Mouse (Mus musculus) liver, postnatal 0 days (tissue): ENCODE results near the gene Spag9. TPM values are rescaled to one million over a fixed set of nuclear protein-coding genes. Genes with fewer than 3 reads are reported as not detected.

Experiments
- ATAC-seq: fragments of 200-750 bp; cut with Nextera tagmentation; 2 replicates; pipeline ENCODE4 v1.8.0; 2017; ENCODE audit warnings: mild to moderate bottlenecking, moderate library complexity
- DNase-seq: peaks from one replicate; pipeline ENCODE4 v3.0.0-alpha.2; 2016
- H3K27ac ChIP-seq: fragments of 300-500 bp; sonication (generic); 2 replicates; pipeline ENCODE4 v1.5.1; 2014; ENCODE audit warnings: antibody characterized with exemption, moderate library complexity, mild to moderate bottlenecking, low read depth
- H3K27me3 ChIP-seq: fragments of 300-500 bp; sonication (generic); 2 replicates; pipeline ENCODE4 v1.6.1; 2014; ENCODE audit warnings: low read length, control low read depth, mixed read lengths; ENCODE audit not compliant: insufficient read depth
- H3K36me3 ChIP-seq: fragments of 300-500 bp; sonication (generic); replicated peaks from 2 replicates; pipeline ENCODE4 v1.6.1; 2014; ENCODE audit warnings: mild to moderate bottlenecking, control low read depth, low read length, moderate library complexity, mixed read lengths; ENCODE audit not compliant: insufficient read depth
- H3K4me1 ChIP-seq: fragments of 300-500 bp; sonication (generic); 2 replicates; pipeline ENCODE4 v1.6.1; 2014; ENCODE audit warnings: antibody characterized with exemption, mild to moderate bottlenecking, control low read depth; ENCODE audit not compliant: insufficient read depth
- H3K4me2 ChIP-seq: fragments of 300-500 bp; sonication (generic); 2 replicates; pipeline ENCODE4 v1.6.1; 2014; ENCODE audit warnings: low read depth, mild to moderate bottlenecking, low read length, moderate library complexity, mixed read lengths
- H3K4me3 ChIP-seq: fragments of 300-500 bp; sonication (generic); 2 replicates; pipeline ENCODE4 v1.5.1; 2014; ENCODE audit warnings: low read depth, low read length
- H3K9ac ChIP-seq: fragments of 300-500 bp; sonication (generic); replicated peaks from 2 replicates; pipeline ENCODE4 v1.6.1; 2014; ENCODE audit warnings: mild to moderate bottlenecking, moderate library complexity
- H3K9me3 ChIP-seq: fragments of 300-500 bp; sonication (generic); 2 replicates; pipeline ENCODE4 v1.6.1; 2016; ENCODE audit warnings: mild to moderate bottlenecking, control low read depth, low read length, mixed read lengths
- CTCF ChIP-seq: sonication (generic); IDR thresholded peaks from 2 replicates; pipeline ENCODE4 v1.5.1; 2016; ENCODE audit warnings: antibody characterized with exemption, low read depth
- EP300 ChIP-seq: IDR thresholded peaks from 2 replicates; pipeline ENCODE4 v1.6.1; 2016; ENCODE audit warnings: antibody characterized with exemption, low read depth, mild to moderate bottlenecking
- WGBS: fragments of 180-500 bp; shearing (Covaris S2); extraction: QIAGEN DNeasy Blood & Tissue Kit; methylation state at CpG from one replicate; pipeline ENCODE4 v1.1.7; 2014; ENCODE audit not compliant: insufficient replicate concordance; 5-methylcytosine and 5-hydroxymethylcytosine counted together
- polyA plus RNA-seq: library from polyadenylated mRNA; unstranded; fragments of >200 nt; fragmentation: Nextera tagmentation; extraction: Ambion mirVana; gene quantifications from 2 replicates; pipeline ENCODE4 v1.2.1, GENCODE M21; 2015

Spag9 gene
- polyA plus RNA-seq, 1 experiment from 2014 or later: 21.3 TPM

DNA sequence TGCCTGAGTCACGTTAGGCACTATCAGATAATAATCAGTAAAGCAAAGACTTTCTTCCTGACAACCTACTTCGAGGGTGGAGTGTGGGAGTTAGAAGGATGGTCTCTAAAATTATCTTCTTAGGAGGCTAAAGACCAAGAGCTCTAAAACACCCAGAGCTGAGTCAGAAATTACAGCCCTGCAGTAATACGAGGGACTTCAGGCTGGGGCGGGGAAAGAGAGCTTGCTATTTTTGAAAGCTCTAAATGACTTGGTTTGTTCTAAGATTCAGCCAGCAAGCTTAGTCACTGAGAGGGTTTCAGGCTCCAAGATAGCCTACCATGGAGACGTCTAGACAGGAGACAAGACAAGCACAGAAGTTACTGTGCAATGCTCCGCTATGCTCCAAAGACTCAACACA, 30.5 kb upstream of the Spag9 start:
- H3K4me3 ChIP-seq: no peak overlapping the region
- TF ChIP-seq CTCF: no peak
- TF ChIP-seq EP300: no peak
- no peaks in the 10 kb centered on the region for H3K27me3 ChIP-seq
- no peak for DNase-seq
- H3K36me3 ChIP-seq: peaks cover 27% of the 10 kb centered on the region
- ATAC-seq: no peak
- no peak overlapping the region for H3K9ac ChIP-seq
- no peaks in the 10 kb centered on the region for H3K9me3 ChIP-seq
- no peak overlapping the region for H3K4me2 ChIP-seq
- no peak overlapping the region for H3K27ac ChIP-seq
- peaks cover 6% of the 10 kb centered on the region for H3K4me1 ChIP-seq
- 84% methylated on average over 6 of the region's 6 CpGs for WGBS

DNA sequence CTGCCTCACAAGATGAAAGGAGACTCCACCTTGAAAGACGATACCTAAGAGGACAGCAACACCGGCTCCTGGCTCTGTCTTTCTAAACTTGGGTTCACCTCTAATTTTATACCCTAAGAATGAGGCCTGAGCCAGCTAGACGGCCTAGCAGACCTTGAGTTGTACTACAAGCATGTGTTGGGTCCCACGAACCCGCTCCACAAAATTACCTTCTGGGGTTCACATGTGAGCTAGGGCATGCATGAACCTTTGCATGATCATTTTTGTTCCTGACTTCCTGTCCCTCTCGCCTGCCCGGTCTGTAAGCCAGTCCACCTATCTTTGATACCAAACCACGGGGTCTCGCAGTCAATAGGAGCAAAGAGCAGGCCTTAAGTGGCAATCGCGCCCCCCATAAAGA, 28.5 kb upstream of the Spag9 start:
- Histone ChIP-seq H3K9me3 (no peaks in the 10 kb centered on the region), H3K9ac (peak overlapping the region; percentile 74), H3K4me2 (peak overlapping the region; percentile 81), H3K27me3 (no peaks in the 10 kb centered on the region), H3K4me3 (peak overlapping the region; percentile 65), H3K27ac (peak overlapping the region; percentile 63), H3K4me1 (peaks cover 6% of the 10 kb centered on the region), H3K36me3 (peaks cover 24% of the 10 kb centered on the region)
- no peak for DNase-seq
- ATAC-seq: no peak
- TF ChIP-seq CTCF (no peak), EP300 (no peak)
- WGBS: under 1% methylated on average over 11 of the region's 11 CpGs

DNA sequence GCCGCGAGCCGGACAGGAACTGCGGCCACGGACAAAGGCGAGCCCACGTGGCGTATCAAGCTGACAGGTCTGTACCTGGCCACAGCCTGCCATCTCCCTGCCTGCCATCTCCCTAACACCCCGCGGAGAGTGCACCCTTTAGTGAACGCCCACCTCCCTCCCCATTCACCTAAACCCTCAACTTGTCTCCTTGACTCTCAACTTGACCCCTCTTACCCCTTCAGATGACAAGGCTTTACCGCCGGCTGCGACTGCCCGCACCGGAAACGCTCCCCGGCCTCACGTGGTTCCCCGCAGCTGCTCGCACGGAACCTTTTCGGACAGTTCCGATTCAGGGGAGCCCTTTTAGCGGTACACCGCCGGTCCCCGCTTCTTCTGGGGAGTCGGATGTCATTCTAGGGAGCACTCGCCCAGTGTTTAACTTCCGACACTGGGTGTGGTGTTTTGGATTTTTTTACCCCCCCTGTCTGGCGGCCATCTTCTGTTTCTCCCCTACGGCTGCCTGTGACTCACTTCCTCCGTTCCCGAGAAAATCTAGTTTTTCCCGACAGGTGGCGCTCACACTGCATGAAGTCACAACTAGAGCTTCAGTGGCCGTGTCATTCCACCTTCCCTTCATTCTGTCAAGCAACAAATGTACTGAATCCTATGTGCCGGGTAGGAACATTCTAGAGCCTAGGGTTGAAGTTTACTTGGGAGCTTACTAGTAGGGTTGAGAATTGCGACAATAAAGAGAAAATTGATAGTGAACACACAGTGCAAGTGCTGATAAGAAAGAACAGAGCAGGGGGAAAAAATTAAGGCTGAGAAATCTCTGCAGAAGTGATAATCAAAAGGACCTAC, 27.7 kb upstream of the Spag9 start, which contains the start of the genes Gm20390 and Nme1:
TSS of gene Gm20390 (minus strand) at position 289 of the 843 bp plus-strand sequence.
TSS of gene Nme1 (minus strand) at position 517 of the 843 bp plus-strand sequence.
- Histone ChIP-seq H3K4me3 (peak within 1 kb of the TSS; percentile 65), H3K27me3 (no peaks in the 10 kb centered on the region), H3K9me3 (no peaks in the 10 kb centered on the region), H3K4me1 (peaks cover 6% of the 10 kb centered on the region), H3K27ac (peak within 1 kb of the TSS; percentile 63), H3K36me3 (peaks cover 19% of the 10 kb centered on the region), H3K4me2 (peak within 1 kb of the TSS; percentile 81), H3K9ac (peak within 1 kb of the TSS; percentile 74)
- under 1% methylated on average over 40 of the region's 40 CpGs for WGBS
- peak; percentile 97 for DNase-seq
- peak; percentile 98 for ATAC-seq
- TF ChIP-seq CTCF (peak; percentile 96), EP300 (peak; percentile 82; the same call in 1 of the 2 replicates)

DNA sequence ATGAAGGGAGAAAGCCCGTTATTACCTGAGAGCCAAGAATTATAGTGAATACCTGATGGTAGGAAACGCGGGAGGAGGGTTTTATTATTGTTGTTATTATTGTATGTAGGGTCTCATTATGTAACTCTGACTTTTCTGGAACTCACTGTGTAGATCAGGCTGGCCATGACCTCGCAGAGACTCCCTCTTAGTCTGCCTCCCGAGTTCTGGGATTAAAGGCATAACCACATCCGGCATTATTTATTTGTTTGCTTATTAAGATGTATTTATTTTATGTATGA, 27.1 kb upstream of the Spag9 start:
- Histone ChIP-seq H3K9me3 (no peaks in the 10 kb centered on the region), H3K4me3 (peak overlapping the region; percentile 65), H3K9ac (0 out of 2 replicates have a peak overlapping the region, but pooled peaks have one; percentile 5), H3K27ac (no peak overlapping the region), H3K4me2 (peak overlapping the region; percentile 81), H3K27me3 (no peaks in the 10 kb centered on the region), H3K4me1 (peaks cover 6% of the 10 kb centered on the region), H3K36me3 (peaks cover 15% of the 10 kb centered on the region)
- WGBS: 42% methylated on average over 6 of the region's 6 CpGs
- TF ChIP-seq CTCF: no peak
- no peak for TF ChIP-seq EP300
- DNase-seq (no peak), ATAC-seq (no peak)

DNA sequence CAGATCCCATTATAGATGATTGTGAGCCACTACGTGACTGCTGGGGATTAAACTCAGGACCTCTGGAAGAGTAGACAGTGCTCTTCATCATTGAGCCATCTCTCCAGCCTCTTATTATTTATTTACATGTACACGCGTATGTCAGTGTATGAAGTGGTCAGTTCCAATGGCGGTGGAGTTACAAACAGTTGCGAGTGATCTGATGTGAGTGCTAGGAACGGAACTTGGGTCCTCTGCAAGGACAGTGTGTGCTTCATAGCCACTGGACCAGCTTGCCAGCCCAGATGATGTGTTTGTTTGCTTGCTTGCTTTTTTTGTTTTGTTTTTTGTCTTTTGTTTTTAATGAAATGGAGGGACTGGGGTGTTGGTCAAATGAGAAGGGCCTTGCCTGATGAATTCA, 26.7 kb upstream of the Spag9 start:
- TF ChIP-seq CTCF: no peak
- TF ChIP-seq EP300: no peak
- H3K27ac ChIP-seq: no peak overlapping the region
- WGBS: 89% methylated on average over 6 of the region's 6 CpGs

DNA sequence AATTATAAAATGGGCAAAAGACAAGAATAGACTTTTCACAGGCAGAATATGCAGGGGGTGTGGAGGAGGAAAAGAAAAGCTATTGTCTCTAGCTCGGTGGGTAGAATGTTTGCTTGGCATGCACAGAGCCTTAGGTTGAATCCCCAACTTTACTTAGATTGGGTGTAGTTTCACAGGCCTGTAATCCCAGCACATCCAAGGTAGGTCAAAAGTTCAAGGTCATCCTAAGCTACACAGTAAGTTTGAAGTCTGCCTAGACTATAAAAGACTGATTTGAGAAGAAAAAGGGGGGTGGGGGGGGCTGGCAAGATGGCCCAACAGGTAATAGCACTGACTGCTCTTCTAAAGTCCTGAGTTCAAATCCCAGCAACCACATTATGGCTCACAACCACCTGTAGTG, 26.1 kb upstream of the Spag9 start:
- Histone ChIP-seq H3K36me3 (peaks cover 11% of the 10 kb centered on the region), H3K27me3 (no peaks in the 10 kb centered on the region), H3K4me2 (no peak overlapping the region), H3K9me3 (no peaks in the 10 kb centered on the region), H3K9ac (no peak overlapping the region), H3K27ac (no peak overlapping the region), H3K4me3 (no peak overlapping the region), H3K4me1 (peaks cover 6% of the 10 kb centered on the region)
- DNase-seq: no peak
- TF ChIP-seq CTCF (no peak), EP300 (no peak)
- 67% methylated on average over 1 of the region's 1 CpGs for WGBS
- ATAC-seq: no peak

More for the DNA sequence above, 26.7 kb upstream of the Spag9 start:
- Histone ChIP-seq H3K27me3 (no peaks in the 10 kb centered on the region), H3K36me3 (peaks cover 11% of the 10 kb centered on the region), H3K9me3 (no peaks in the 10 kb centered on the region), H3K4me3 (peak overlapping the region; percentile 65; the same call in 1 of the 2 replicates), H3K4me1 (peaks cover 6% of the 10 kb centered on the region), H3K4me2 (no peak overlapping the region; the same call in 1 of the 2 replicates), H3K9ac (no peak overlapping the region)
- DNase-seq: no peak
- no peak for ATAC-seq
